Mouse (Mus musculus) E14TG2a.4 (cell line): ENCODE data around the gene Naa20.

Experiments
- CTCF ChIP-seq: conservative IDR thresholded peaks from 2 replicates; pipeline ENCODE4 v1.5.1; 2014; ENCODE audit warnings: low read length
- NANOG ChIP-seq: IDR thresholded peaks from 2 replicates; pipeline ENCODE4 v1.6.1; 2014; ENCODE audit warnings: borderline replicate concordance, low read length, mixed read lengths
- POU5F1 ChIP-seq: IDR thresholded peaks from 2 replicates; pipeline ENCODE4 v1.6.1; 2014; ENCODE audit warnings: low read length, borderline replicate concordance

DNA sequence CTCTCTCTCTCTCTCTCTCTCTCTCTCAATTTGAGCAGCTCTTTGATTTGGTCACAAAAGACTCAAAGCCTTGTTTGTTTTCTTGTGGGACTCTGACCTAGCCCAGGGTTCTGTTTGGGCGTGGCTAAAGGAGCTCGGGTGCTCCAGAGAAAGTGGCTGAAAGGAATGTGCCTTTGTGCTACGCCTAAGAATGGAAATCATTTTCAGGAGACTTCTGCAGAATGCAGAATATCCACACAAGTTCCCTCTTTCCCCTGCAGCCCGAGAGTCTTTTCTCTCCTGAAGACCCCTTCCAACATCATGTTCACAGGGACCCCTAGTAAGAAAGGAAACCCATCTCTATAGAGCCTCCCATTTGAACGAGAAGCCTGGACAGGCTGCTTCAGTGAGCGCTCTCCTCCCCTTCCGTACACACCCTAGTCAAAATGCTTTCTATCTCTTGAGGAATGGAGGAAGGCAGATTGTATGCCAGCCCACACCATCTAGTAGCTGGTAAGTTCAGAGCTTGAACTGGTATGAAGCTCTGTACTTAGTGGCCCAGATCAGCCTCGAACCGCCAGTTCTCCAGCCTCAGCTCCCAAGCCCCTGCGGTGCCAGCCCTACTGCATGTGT lies 39.6 kb upstream of the Naa20 start:
- TF ChIP-seq CTCF (no peak), NANOG (no peak), POU5F1 (no peak)
